Mouse (Mus musculus) right cerebral cortex, adult 18-20 months (tissue): ENCODE results near the gene Zfp472.
"Not testable (repeated sequence)": the region's sequence is repeated elsewhere in the genome, so short reads cannot be mapped to it uniquely, and the experiment has no call there.

Source experiments
- DNase-seq: peaks from one replicate; pipeline ENCODE4 v3.0.0; 2022; ENCODE audit warnings: mixed read lengths

The Zfp472 gene

GRCm38 (mm10) chr17:33020434-33020833 is 54.8 kb downstream of the Zfp472 start:
- DNase-seq = not testable (repeated sequence)
